Mouse (Mus musculus) adipose tissue, adult 10 weeks (tissue): ENCODE results near the gene Gm527. TPM values are rescaled to one million over a fixed set of nuclear protein-coding genes. Genes with fewer than 3 reads are reported as not detected.

ENCODE experiments used
- polyA plus RNA-seq: library from polyadenylated mRNA; stranded (reverse); fragments of 350-450 nt; fragmentation: Illumina TruSeq; extraction: RNeasy Lipid Tissue Mini Kit (QIAGEN cat#74804); gene quantifications from one replicate; pipeline ENCODE4 v1.2.3, GENCODE M21; 2014; ENCODE audit warnings: low read depth, low replicate concordance

Gene Gm527
- 7.2 TPM for polyA plus RNA-seq

GRCm38 (mm10) chr12:64917578-64918471 lies at the start of gene Gm527:
TSS of gene Gm527 (plus strand) at chr12:64917906.

GRCm38 (mm10) chr12:64965124-64966026 lies 47.7 kb downstream of the Gm527 start, which contains the start of the genes Klhl28 and Togaram1:
TSS of gene Klhl28 (minus strand) at chr12:64965534.
TSS of gene Togaram1 (plus strand) at chr12:64965804.

Other genes starting within 250 kb of the Gm527 start
- 4.8 TPM for gene Klhl28, start 47.6 kb downstream of the Gm527 start, polyA plus RNA-seq
- gene Togaram1, start 47.9 kb downstream of the Gm527 start, polyA plus RNA-seq = 17.5 TPM
- 41.9 TPM for gene Prpf39, start 118.4 kb downstream of the Gm527 start, polyA plus RNA-seq
- gene Fkbp3, start 156.1 kb downstream of the Gm527 start, polyA plus RNA-seq = 79.0 TPM
- 6.7 TPM for gene Fancm, start 157.7 kb downstream of the Gm527 start, polyA plus RNA-seq